Mouse (Mus musculus) CH12.LX (cell line): Measurements from ENCODE around the gene Psmb9. TPM values are rescaled to one million over a fixed set of nuclear protein-coding genes. Genes with fewer than 3 reads are reported as not detected.
A peak's percentile ranks its signal among the peaks of the same experiment; 100 is the strongest.

ENCODE experiments used
- DNase-seq: peaks from one replicate; pipeline ENCODE4 v3.0.0-alpha.2; 2013; ENCODE audit errors: extremely low read depth
- H3K27ac ChIP-seq: 2 replicates; pipeline ENCODE4 v1.5.1; 2012; ENCODE audit warnings: low read depth, mild to moderate bottlenecking, control low read depth, moderate library complexity; ENCODE audit not compliant: insufficient read depth
- H3K27me3 ChIP-seq: replicated peaks from 2 replicates; pipeline ENCODE3; 2012; ENCODE audit warnings: inconsistent platforms
- H3K36me3 ChIP-seq, 2 experiments: replicated peaks in 1 of 2; 2 replicates each; pipeline versions ENCODE3 to v1.6.1; 2012; ENCODE audit warnings: inconsistent platforms in 1 of 2, low read length in 1 of 2, mild to moderate bottlenecking in 1 of 2, mixed read lengths in 1 of 2, moderate library complexity in 1 of 2; ENCODE audit not compliant: control insufficient read depth in 1 of 2, insufficient read depth in 1 of 2
- H3K4me1 ChIP-seq, 2 experiments: 2 replicates each; pipeline ENCODE4 v1.6.1; 2012; ENCODE audit warnings: inconsistent platforms in 1 of 2, moderate library complexity in 1 of 2; ENCODE audit not compliant: insufficient read depth in 2 of 2, control insufficient read depth in 1 of 2
- H3K4me2 ChIP-seq: 2 replicates; pipeline ENCODE4 v1.6.1; 2012; ENCODE audit warnings: low read depth, mild to moderate bottlenecking, control low read depth; ENCODE audit not compliant: poor library complexity, insufficient read depth, severe bottlenecking
- H3K4me3 ChIP-seq, 3 experiments: fragments of 150-350 bp in 1 of 3; sonication (generic) in 1 of 3; replicated peaks in 1 of 3; 2 replicates each; pipeline versions ENCODE3 to v1.5.1; 2011 to 2012; ENCODE audit warnings: low read depth in 2 of 3, low read length in 2 of 3, mild to moderate bottlenecking in 2 of 3, moderate library complexity in 2 of 3, control low read depth in 1 of 3, improper control_type of control experiment in 1 of 3, inconsistent platforms in 1 of 3, mixed read lengths in 1 of 3; ENCODE audit not compliant: poor library complexity in 1 of 3
- H3K79me2 ChIP-seq: replicated peaks from 2 replicates; pipeline ENCODE4 v1.6.1; 2012; ENCODE audit warnings: mild to moderate bottlenecking, moderate library complexity; ENCODE audit not compliant: control insufficient read depth, poor library complexity, insufficient read depth, severe bottlenecking; ENCODE audit errors: extremely low read depth
- H3K9ac ChIP-seq: 2 replicates; pipeline ENCODE4 v1.6.1; 2012; ENCODE audit warnings: low read depth, mild to moderate bottlenecking, control low read depth, moderate library complexity; ENCODE audit not compliant: insufficient read depth
- H3K9me3 ChIP-seq: replicated peaks from 2 replicates; pipeline ENCODE3; 2012; ENCODE audit warnings: low read length, inconsistent platforms, mixed read lengths
- CHD1 ChIP-seq: IDR thresholded peaks from 2 replicates; pipeline ENCODE4 v1.6.1; 2012; ENCODE audit warnings: low read depth, low read length, improper control_type of control experiment, inconsistent platforms
- CHD2 ChIP-seq: IDR thresholded peaks from 2 replicates; pipeline ENCODE4 v1.6.1; 2011; ENCODE audit warnings: low read length, improper control_type of control experiment
- CTCF ChIP-seq, 2 experiments: IDR thresholded peaks in 1 of 2; conservative IDR thresholded peaks in 1 of 2; 2 replicates each; pipeline ENCODE4 v1.5.1; 2011 to 2012; ENCODE audit warnings: low read depth in 2 of 2, low read length in 2 of 2, improper control_type of control experiment in 1 of 2, inconsistent platforms in 1 of 2, mild to moderate bottlenecking in 1 of 2, moderate library complexity in 1 of 2
- ELF1 ChIP-seq: IDR thresholded peaks from 2 replicates; pipeline ENCODE4 v1.6.1; 2014; ENCODE audit warnings: low read depth, mild to moderate bottlenecking, inconsistent platforms, low read length, improper control_type of control experiment
- GABPA ChIP-seq: IDR thresholded peaks from 2 replicates; pipeline ENCODE4 v1.6.1; 2012; ENCODE audit warnings: low read depth, low read length, improper control_type of control experiment, inconsistent platforms; ENCODE audit not compliant: insufficient replicate concordance
- HCFC1 ChIP-seq: IDR thresholded peaks from 2 replicates; pipeline ENCODE4 v1.6.1; 2012; ENCODE audit warnings: low read depth, mild to moderate bottlenecking, inconsistent platforms, low read length, improper control_type of control experiment
- IRF4 ChIP-seq: IDR thresholded peaks from 2 replicates; pipeline ENCODE4 v1.6.1; 2014; ENCODE audit warnings: low read depth, mild to moderate bottlenecking, inconsistent platforms, low read length, improper control_type of control experiment
- JUND ChIP-seq: conservative IDR thresholded peaks from 2 replicates; pipeline ENCODE4 v1.6.1; 2011; ENCODE audit warnings: low read depth, low read length, improper control_type of control experiment
- MAFK ChIP-seq: IDR thresholded peaks from 2 replicates; pipeline ENCODE4 v1.6.1; 2011; ENCODE audit warnings: low read length, improper control_type of control experiment; ENCODE audit not compliant: insufficient replicate concordance
- MAX ChIP-seq: IDR thresholded peaks from 2 replicates; pipeline ENCODE4 v1.6.1; 2011; ENCODE audit warnings: low read length, improper control_type of control experiment
- MEF2A ChIP-seq: IDR thresholded peaks from 2 replicates; pipeline ENCODE4 v1.6.1; 2014; ENCODE audit warnings: low read depth, mild to moderate bottlenecking, inconsistent platforms, low read length, improper control_type of control experiment, borderline replicate concordance
- MXI1 ChIP-seq: IDR thresholded peaks from 2 replicates; pipeline ENCODE4 v1.6.1; 2011; ENCODE audit warnings: mild to moderate bottlenecking, low read depth, low read length, improper control_type of control experiment
- MYC ChIP-seq: IDR thresholded peaks from 2 replicates; pipeline ENCODE4 v1.6.1; 2011; ENCODE audit warnings: low read depth, mild to moderate bottlenecking, improper control_type of control experiment, low read length
- NELFE ChIP-seq: IDR thresholded peaks from 2 replicates; pipeline ENCODE4 v1.6.1; 2011; ENCODE audit warnings: low read depth, low read length, improper control_type of control experiment
- PAX5 ChIP-seq: IDR thresholded peaks from 2 replicates; pipeline ENCODE4 v1.6.1; 2012; ENCODE audit warnings: low read length, inconsistent platforms, mixed read lengths
- POLR2A ChIP-seq: IDR thresholded peaks from 2 replicates; pipeline ENCODE4 v1.6.1; 2011; ENCODE audit warnings: low read depth, mild to moderate bottlenecking, improper control_type of control experiment, low read length
- POLR2AphosphoS2 ChIP-seq: IDR thresholded peaks from 2 replicates; pipeline ENCODE4 v1.6.1; 2011; ENCODE audit warnings: low read depth, low read length, improper control_type of control experiment
- RAD21 ChIP-seq: IDR thresholded peaks from 2 replicates; pipeline ENCODE4 v1.6.1; 2011; ENCODE audit warnings: low read depth, mild to moderate bottlenecking, low read length, improper control_type of control experiment, moderate library complexity
- RCOR1 ChIP-seq: conservative IDR thresholded peaks from 2 replicates; pipeline ENCODE4 v1.6.1; 2012; ENCODE audit warnings: low read depth, mild to moderate bottlenecking, inconsistent platforms, low read length, improper control_type of control experiment
- SIN3A ChIP-seq: IDR thresholded peaks from 2 replicates; pipeline ENCODE4 v1.6.1; 2012; ENCODE audit warnings: low read length, improper control_type of control experiment, inconsistent platforms
- SMC3 ChIP-seq: IDR thresholded peaks from 2 replicates; pipeline ENCODE4 v1.6.1; 2011; ENCODE audit warnings: low read depth, low read length, improper control_type of control experiment
- TBP ChIP-seq: conservative IDR thresholded peaks from 2 replicates; pipeline ENCODE4 v1.6.1; 2011; ENCODE audit warnings: low read depth, low read length, improper control_type of control experiment
- UBTF ChIP-seq: IDR thresholded peaks from 2 replicates; pipeline ENCODE4 v1.6.1; 2012; ENCODE audit warnings: low read depth, mild to moderate bottlenecking, inconsistent platforms, low read length, improper control_type of control experiment, moderate library complexity
- USF1 ChIP-seq: IDR thresholded peaks from 2 replicates; pipeline ENCODE4 v1.6.1; 2014; ENCODE audit warnings: low read depth, mild to moderate bottlenecking, inconsistent platforms, low read length, improper control_type of control experiment
- USF2 ChIP-seq: conservative IDR thresholded peaks from 2 replicates; pipeline ENCODE4 v1.6.1; 2011; ENCODE audit warnings: low read depth, low read length, improper control_type of control experiment
- ZC3H11A ChIP-seq: IDR thresholded peaks from 2 replicates; pipeline ENCODE4 v1.6.1; 2012; ENCODE audit warnings: low read depth, mild to moderate bottlenecking, inconsistent platforms, low read length, improper control_type of control experiment
- ZKSCAN1 ChIP-seq: IDR thresholded peaks from 2 replicates; pipeline ENCODE4 v1.6.1; 2012; ENCODE audit warnings: low read depth, inconsistent platforms, low read length, improper control_type of control experiment, borderline replicate concordance
- ZNF384 ChIP-seq: IDR thresholded peaks from 2 replicates; pipeline ENCODE4 v1.6.1; 2012; ENCODE audit warnings: low read depth, low read length, improper control_type of control experiment, inconsistent platforms
- dilution Hi-C: fragments of 300-500 bp; cut with MboI; formaldehyde crosslinking; loops from 2 replicates; pipeline ENCODE4 v1.14.3; 2020; ENCODE audit warnings: low sequenced_read_pairs; ENCODE audit not compliant: extremely low pct_unique_long_range_greater_than_20kb, extremely low pct_ligation_motif_present
- in situ Hi-C: fragments of 300-500 bp; cut with MboI; formaldehyde crosslinking; loops from 3 replicates; pipeline ENCODE4 v1.14.3; 2019; ENCODE audit warnings: low sequenced_read_pairs, low pct_ligation_motif_present, low pct_unique_long_range_greater_than_20kb, mixed read lengths
- polyA plus RNA-seq: library from polyadenylated mRNA; unstranded; fragments of >175 nt; gene quantifications from 2 replicates; pipeline ENCODE4 v1.2.1, GENCODE M21; 2012; ENCODE audit warnings: low read depth; ENCODE audit not compliant: insufficient read length
- total RNA-seq, 2 experiments: library from RNA; depleted of rRNA; stranded (reverse); fragments of 300-350 nt in 1 of 2; fragments of >200 nt in 1 of 2; gene quantifications; 2 replicates each; pipeline ENCODE4 v1.2.3; 2012 to 2014

The Psmb9 gene
- total and polyA plus RNA-seq, 3 experiments: 159 to 435 (median 192) TPM

GRCm38 (mm10) chr17:34199050-34199619 lies 11.6 kb upstream of the Psmb9 start (continued):
- TF ChIP-seq USF1: no peak
- TF ChIP-seq, all 38 proteins: peak for 5

- peak overlapping the region; percentile 85 to 99 (median 93) for H3K4me3 ChIP-seq
- peak overlapping the region; percentile 100 for H3K9ac ChIP-seq
- dilution Hi-C loops: no loop called here
- TF ChIP-seq SMC3 (0 out of 2 replicates have a peak, but pooled peaks have one; percentile 0), CHD1 (0 out of 2 replicates have a peak, but pooled peaks have one; percentile 31), JUND (no peak), SIN3A (0 out of 2 replicates have a peak, but pooled peaks have one; percentile 6), MXI1 (0 out of 2 replicates have a peak, but pooled peaks have one; percentile 26), ZNF384 (no peak)
- in situ Hi-C loops: no loop called here
- H3K27me3 ChIP-seq: no peaks in the 10 kb centered on the region
- H3K79me2 ChIP-seq: peaks cover 51% of the 10 kb centered on the region
- H3K36me3 ChIP-seq: peaks cover 49 to 67% of the 10 kb centered on the region in 2 experiments
- H3K9me3 ChIP-seq: no peaks in the 10 kb centered on the region
- H3K4me1 ChIP-seq: peaks cover 25 to 61% of the 10 kb centered on the region in 2 experiments
- peak overlapping the region; percentile 93 for H3K27ac ChIP-seq
- peak overlapping the region; percentile 65; the same call in 1 of the 2 replicates for H3K4me2 ChIP-seq
- no peak for DNase-seq
Observed at GRCm38 (mm10) chr17:34198521-34198912, 11.0 kb upstream of the Psmb9 start.

GRCm38 (mm10) chr17:34197904-34198520 lies 10.4 kb upstream of the Psmb9 start:
- peaks cover 26 to 61% of the 10 kb centered on the region in 2 experiments for H3K4me1 ChIP-seq
- in situ Hi-C loops (no loop called here), dilution Hi-C loops (no loop called here)
- H3K4me3 ChIP-seq: peak overlapping the region; percentile 85 to 99 (median 93)
- peak; percentile 91 for DNase-seq
- peaks cover 56% of the 10 kb centered on the region for H3K79me2 ChIP-seq
- H3K36me3 ChIP-seq: peaks cover 53 to 71% of the 10 kb centered on the region in 2 experiments
- H3K27ac ChIP-seq: peak overlapping the region; percentile 93
- no peaks in the 10 kb centered on the region for H3K27me3 ChIP-seq
- peak overlapping the region; percentile 100 for H3K9ac ChIP-seq
- peak overlapping the region; percentile 89 for H3K4me2 ChIP-seq
- H3K9me3 ChIP-seq: no peaks in the 10 kb centered on the region
- TF ChIP-seq GABPA: no peak
- peak; percentile 40; the same call in 1 of the 2 replicates for TF ChIP-seq MAFK
- no peak for TF ChIP-seq ZKSCAN1
- peak; percentile 80; the same call in 1 of the 2 replicates for TF ChIP-seq RCOR1
- TF ChIP-seq POLR2A: peak; percentile 80
- peak; percentile 74 for TF ChIP-seq MEF2A
- TF ChIP-seq MAX: 0 out of 2 replicates have a peak, but pooled peaks have one; percentile 20
- peak; percentile 67 for TF ChIP-seq NELFE
- TF ChIP-seq USF2: no peak
- TF ChIP-seq TBP: 0 out of 2 replicates have a peak, but pooled peaks have one; percentile 49
- peak; percentile 79 for TF ChIP-seq ELF1
- no peak for TF ChIP-seq PAX5
- no peak; the same call in 1 of the 2 replicates for TF ChIP-seq POLR2AphosphoS2
- TF ChIP-seq CTCF (conservative IDR thresholded peaks at IDR 0.05 in 1 of 2, IDR thresholded peaks at IDR 0.05 in 1 of 2; ENCODE audit: low read depth in 2 of 2, low read length in 2 of 2): no peak
- no peak for TF ChIP-seq ZC3H11A
- TF ChIP-seq CHD1: no peak
- TF ChIP-seq HCFC1: peak; percentile 50
- TF ChIP-seq CHD2: peak; percentile 86
- TF ChIP-seq IRF4: peak; percentile 97
- TF ChIP-seq USF1: no peak
- TF ChIP-seq UBTF: no peak
- TF ChIP-seq MYC: no peak; the same call in 1 of the 2 replicates
- peak; percentile 16; the same call in 1 of the 2 replicates for TF ChIP-seq SMC3
- TF ChIP-seq RAD21: no peak
- 0 out of 2 replicates have a peak, but pooled peaks have one; percentile 65 for TF ChIP-seq MXI1
